Mouse (Mus musculus) cerebellum, adult (tissue): ENCODE measurements around the gene Spns3.

Experiments used
- ATAC-seq: cut with Nextera tagmentation; 2 replicates; pipeline ENCODE4 v1.9.2; 2017; ENCODE audit warnings: mild to moderate bottlenecking, moderate library complexity, mixed read lengths; ENCODE audit not compliant: insufficient number of reproducible peaks, low FRiP score, low TSS enrichment

Spns3 gene

DNA sequence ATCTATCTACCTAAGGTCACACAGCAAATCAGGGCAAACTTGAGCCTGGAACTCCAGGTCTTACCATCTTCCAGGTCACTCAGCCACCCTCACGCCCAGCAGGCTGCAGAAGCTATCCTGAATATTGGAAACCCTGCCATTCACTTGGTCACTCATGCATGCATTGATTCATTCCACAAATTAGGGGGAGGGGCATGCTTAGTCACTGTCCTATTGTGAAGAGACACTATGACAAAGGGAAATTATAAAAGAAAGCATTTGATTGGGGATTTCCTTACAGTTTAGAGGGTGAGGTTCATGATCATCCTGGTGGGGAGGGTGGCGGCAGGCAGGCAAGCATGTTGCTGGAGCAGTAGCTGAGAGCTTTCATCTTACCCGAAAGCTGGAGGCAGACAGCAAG, 85.5 kb downstream of the Spns3 start:
- ATAC-seq = no peak

GRCm38 (mm10) chr11:72461500-72461981, 88.8 kb downstream of the Spns3 start:
- ATAC-seq = no peak

- ATAC-seq = no peak
Observed at GRCm38 (mm10) chr11:72458502-72458901, 91.8 kb downstream of the Spns3 start.

DNA sequence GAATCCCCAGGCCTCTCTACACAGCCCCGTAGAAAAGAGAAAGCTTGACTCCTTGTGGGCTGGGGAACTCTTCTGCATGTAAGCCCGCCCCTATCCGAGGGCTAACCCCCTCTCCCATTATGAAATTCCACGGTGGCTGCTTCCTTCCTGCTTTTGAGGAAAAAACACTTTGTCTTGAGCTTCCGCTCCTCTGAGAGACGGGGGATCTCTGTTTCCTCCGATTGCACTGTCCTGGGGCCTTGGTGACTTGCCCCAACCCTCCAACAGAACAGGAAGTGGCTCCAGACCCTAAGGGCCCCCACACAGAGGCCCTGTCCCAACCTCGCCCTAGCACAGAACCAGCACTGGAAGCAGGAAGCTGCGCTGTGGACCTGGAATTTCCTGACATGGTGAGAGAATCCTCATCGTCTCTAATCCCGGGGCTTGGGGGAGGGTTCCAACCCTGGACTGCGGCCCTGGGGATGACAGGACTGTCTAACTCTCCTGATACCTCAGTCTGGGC, 92.3 kb downstream of the Spns3 start:
- ATAC-seq = no peak

- ATAC-seq = no peak
Observed at GRCm38 (mm10) chr11:72455694-72456093, 94.6 kb downstream of the Spns3 start.

DNA sequence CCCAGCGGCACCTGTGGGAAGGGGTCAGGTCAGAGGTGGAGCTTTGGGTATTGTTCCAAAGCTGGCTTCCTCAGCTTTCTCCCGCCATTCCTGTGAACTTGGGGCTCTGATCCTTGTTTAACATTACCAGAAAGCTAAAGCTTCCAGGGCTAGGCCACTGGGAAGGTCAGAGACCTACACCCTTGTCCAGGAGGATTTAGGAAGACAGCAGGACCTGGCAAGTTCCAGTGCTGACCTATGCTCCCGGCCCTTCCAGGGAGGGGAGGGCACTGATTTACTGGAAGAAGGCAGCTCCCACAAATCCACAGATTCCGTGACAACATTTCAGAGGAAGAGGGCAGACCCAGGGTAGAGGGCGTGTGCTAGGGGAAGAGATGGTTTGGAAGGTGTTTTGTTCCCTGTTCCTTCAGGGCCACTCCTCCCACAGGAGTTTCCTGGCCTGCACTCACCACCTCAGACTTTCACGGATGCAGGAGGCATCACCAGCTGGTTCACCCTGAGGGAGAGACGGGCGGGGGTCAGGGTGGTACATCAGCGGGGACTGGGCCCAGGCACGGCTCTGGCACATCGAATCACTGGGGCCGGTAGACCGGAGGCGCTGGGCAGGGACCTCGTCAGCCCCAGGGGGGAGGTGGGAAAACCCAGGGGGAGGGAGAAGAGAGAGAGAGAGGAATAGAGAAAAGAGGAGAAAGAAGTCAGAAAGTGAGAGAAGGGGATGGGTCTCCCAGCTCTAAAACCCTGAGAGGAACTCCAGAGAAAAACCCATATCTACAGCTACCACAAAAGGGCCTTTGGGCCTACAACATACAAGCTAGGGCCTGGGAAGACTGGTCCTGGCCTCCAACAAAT, 97.0 kb downstream of the Spns3 start:
- ATAC-seq = no peak

DNA sequence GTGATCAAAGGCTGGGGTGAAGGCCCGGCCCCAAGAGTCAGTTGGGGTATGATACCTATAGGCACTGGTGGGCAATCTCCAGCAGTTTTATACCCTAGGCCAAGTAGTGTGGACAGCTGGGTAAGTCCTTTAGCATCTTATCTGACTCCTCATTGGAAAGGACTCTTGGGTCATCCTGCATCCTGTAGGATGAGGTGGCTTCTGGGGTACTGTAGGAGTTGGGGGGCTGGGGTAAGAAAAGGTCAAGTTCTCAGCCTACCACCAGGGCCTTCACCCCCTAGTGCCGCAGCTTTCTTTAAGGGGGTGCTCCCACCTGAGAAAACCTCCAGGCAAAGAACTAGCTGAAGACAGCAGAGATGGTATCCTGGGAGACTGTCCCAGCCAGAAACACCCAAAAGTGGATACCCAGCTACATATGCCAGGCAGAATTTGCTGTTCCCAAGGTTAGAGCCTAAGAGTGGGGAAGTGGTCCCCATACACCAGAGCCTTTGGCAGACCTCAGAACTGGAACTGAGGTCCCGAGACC, 98.1 kb downstream of the Spns3 start:
- ATAC-seq = no peak

DNA sequence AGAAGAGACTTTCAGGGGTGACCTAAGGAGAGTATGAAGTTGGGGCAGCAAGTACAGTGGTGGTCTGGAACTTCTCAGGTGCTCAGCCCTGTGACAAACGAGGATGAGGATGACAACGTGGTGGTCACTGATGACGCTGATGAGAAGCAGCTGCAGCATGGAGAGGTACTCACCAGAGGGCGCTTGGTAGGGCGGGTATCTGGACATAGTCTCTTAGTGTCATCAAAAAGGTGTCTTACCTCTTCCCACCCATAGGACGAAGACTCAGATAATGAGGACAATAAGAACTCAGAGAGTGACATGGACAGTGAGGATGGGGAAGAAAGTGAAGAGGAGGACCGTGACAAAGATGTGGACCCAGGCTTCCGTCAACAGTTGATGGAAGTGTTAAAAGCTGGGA, 102.8 kb downstream of the Spns3 start:
- no peak for ATAC-seq

GRCm38 (mm10) chr11:72446311-72447105, 103.8 kb downstream of the Spns3 start:
- ATAC-seq = no peak
